Mouse (Mus musculus) spleen, adult 2 months (tissue): ENCODE data around the gene B9d2. TPM values are rescaled to one million over a fixed set of nuclear protein-coding genes. Genes with fewer than 3 reads are reported as not detected.

Experiments used
- DNase-seq, 2 experiments: peaks; one replicate each; pipeline versions ENCODE4 v3.0.0 to v3.0.0-alpha.2; 2012 to 2021; ENCODE audit warnings: low spot score in 2 of 2, low read depth in 1 of 2
- H3K27ac ChIP-seq: fragments of 200-500 bp; 2 replicates; pipeline ENCODE4 v1.5.1; 2012; ENCODE audit warnings: low read length, inconsistent platforms; ENCODE audit not compliant: insufficient read depth
- H3K27me3 ChIP-seq: fragments of 200-500 bp; 2 replicates; pipeline ENCODE4 v1.6.1; 2012; ENCODE audit warnings: mild to moderate bottlenecking, moderate library complexity, low read length, inconsistent platforms; ENCODE audit not compliant: control insufficient read depth, insufficient read depth
- H3K36me3 ChIP-seq: fragments of 200-500 bp; 2 replicates; pipeline ENCODE4 v1.6.1; 2012; ENCODE audit warnings: mild to moderate bottlenecking, low read length, inconsistent platforms; ENCODE audit not compliant: control insufficient read depth, insufficient read depth
- H3K4me1 ChIP-seq: fragments of 200-500 bp; 2 replicates; pipeline ENCODE4 v1.6.1; 2011; ENCODE audit warnings: inconsistent platforms; ENCODE audit not compliant: control insufficient read depth, insufficient read depth, insufficient read length
- H3K4me3 ChIP-seq: fragments of 200-500 bp; 2 replicates; pipeline ENCODE4 v1.5.1; 2011; ENCODE audit warnings: mild to moderate bottlenecking, inconsistent platforms; ENCODE audit not compliant: insufficient read depth, insufficient read length; ENCODE audit errors: extremely low read depth
- CTCF ChIP-seq: fragments of 200-500 bp; IDR thresholded peaks from 2 replicates; pipeline ENCODE4 v1.5.1; 2011; ENCODE audit warnings: mild to moderate bottlenecking, inconsistent platforms; ENCODE audit not compliant: insufficient read depth, insufficient read length, insufficient replicate concordance; ENCODE audit errors: extremely low read depth
- POLR2A ChIP-seq: fragments of 200-500 bp; IDR thresholded peaks from 2 replicates; pipeline ENCODE4 v1.6.1; 2011; ENCODE audit warnings: low read depth, low read length, inconsistent platforms
- WGBS: fragments of 180-500 bp; shearing (Covaris S2); methylation state at CpG from one replicate; pipeline ENCODE4 v1.1.7; 2018; 5-methylcytosine and 5-hydroxymethylcytosine counted together
- polyA plus RNA-seq: library from polyadenylated mRNA; depleted of rRNA; stranded (reverse); fragments of >200 nt; gene quantifications from 2 replicates; pipeline ENCODE4 v1.2.3, GENCODE M21; 2012

Gene B9d2
- polyA plus RNA-seq, 1 experiment: 72.0 TPM

GRCm38 (mm10) chr7:25672442-25672841 is 8.1 kb upstream of the B9d2 start:
- 64% methylated on average over 4 of the region's 4 CpGs for WGBS
- Histone ChIP-seq H3K36me3 (peaks cover 11% of the 10 kb centered on the region), H3K27me3 (peaks cover 2% of the 10 kb centered on the region; the same call in 1 of the 2 replicates), H3K4me1 (0 out of 2 replicates have a peak, but pooled peaks cover 8% of the 10 kb centered on the region), H3K4me3 (no peak overlapping the region), H3K27ac (no peak overlapping the region)
- no peak for DNase-seq
- TF ChIP-seq POLR2A: no peak
- TF ChIP-seq CTCF: no peak

GRCm38 (mm10) chr7:25674297-25674696 is 6.3 kb upstream of the B9d2 start:
- Histone ChIP-seq H3K4me3 (peak overlapping the region; percentile 17; the same call in 1 of the 2 replicates), H3K4me1 (0 out of 2 replicates have a peak, but pooled peaks cover 8% of the 10 kb centered on the region)
- DNase-seq: no peak

GRCm38 (mm10) chr7:25674719-25675300 is 5.8 kb upstream of the B9d2 start, which contains the start of gene Tmem91:
Gene Tmem91, minus strand, starts transcription at chr7:25675166.
- peaks cover 2% of the 10 kb centered on the region; the same call in 1 of the 2 replicates for H3K27me3 ChIP-seq
- WGBS: 2% methylated on average over 29 of the region's 29 CpGs
- peaks cover 8% of the 10 kb centered on the region; the same call in 1 of the 2 replicates for H3K4me1 ChIP-seq
- peak within 1 kb of the TSS; percentile 17; the same call in 1 of the 2 replicates for H3K4me3 ChIP-seq
- no peak within 1 kb of the TSS for H3K27ac ChIP-seq
- TF ChIP-seq CTCF (no peak), POLR2A (no peak)
- DNase-seq: no peak
- H3K36me3 ChIP-seq: no peaks in the 10 kb centered on the region

More at GRCm38 (mm10) chr7:25674297-25674696, 6.3 kb upstream of the B9d2 start:
- WGBS: 13% methylated on average over 9 of the region's 9 CpGs
- TF ChIP-seq CTCF (no peak), POLR2A (no peak)
- Histone ChIP-seq H3K36me3 (no peaks in the 10 kb centered on the region), H3K27me3 (peaks cover 2% of the 10 kb centered on the region; the same call in 1 of the 2 replicates), H3K27ac (no peak overlapping the region)

- H3K4me3 ChIP-seq: no peak overlapping the region
- TF ChIP-seq CTCF: no peak
- no peak for TF ChIP-seq POLR2A
- peaks cover 8% of the 10 kb centered on the region; the same call in 1 of the 2 replicates for H3K4me1 ChIP-seq
- no peaks in the 10 kb centered on the region for H3K36me3 ChIP-seq
- 74% methylated on average over 6 of the region's 6 CpGs for WGBS
- H3K27ac ChIP-seq: no peak overlapping the region
- DNase-seq: no peak
- H3K27me3 ChIP-seq: peaks cover 2% of the 10 kb centered on the region; the same call in 1 of the 2 replicates
Observed at GRCm38 (mm10) chr7:25675405-25675804, 5.2 kb upstream of the B9d2 start.

GRCm38 (mm10) chr7:25676085-25676781 is 4.3 kb upstream of the B9d2 start:
- no peak overlapping the region for H3K27ac ChIP-seq
- no peaks in the 10 kb centered on the region for H3K36me3 ChIP-seq
- H3K4me1 ChIP-seq: peaks cover 8% of the 10 kb centered on the region; the same call in 1 of the 2 replicates
- WGBS: 87% methylated on average over 15 of the region's 15 CpGs
- H3K27me3 ChIP-seq: peaks cover 2% of the 10 kb centered on the region; the same call in 1 of the 2 replicates
- TF ChIP-seq CTCF: no peak
- no peak for TF ChIP-seq POLR2A
- DNase-seq: no peak
- no peak overlapping the region for H3K4me3 ChIP-seq

- H3K36me3 ChIP-seq: no peaks in the 10 kb centered on the region
- TF ChIP-seq CTCF: no peak
- TF ChIP-seq POLR2A: no peak
- DNase-seq: no peak
- no peak overlapping the region for H3K4me3 ChIP-seq
- H3K27me3 ChIP-seq: peaks cover 2% of the 10 kb centered on the region; the same call in 1 of the 2 replicates
- WGBS: 87% methylated on average over 7 of the region's 7 CpGs
- no peak overlapping the region for H3K27ac ChIP-seq
- peaks cover 15% of the 10 kb centered on the region for H3K4me1 ChIP-seq
Observed at GRCm38 (mm10) chr7:25677013-25677412, 3.6 kb upstream of the B9d2 start.
